Mouse (Mus musculus) left cerebral cortex, adult 9 months (tissue): ENCODE measurements at regions not wholly inside any gene's neighbourhood (a gene's known extent, or its start where the extent isn't known, plus 50 kb on each side); places are given as distances from the start of the nearest gene placed in this dataset.
A peak's percentile ranks its signal among the peaks of the same experiment; 100 is the strongest.
"Not testable (repeated sequence)": the region's sequence is repeated elsewhere in the genome, so short reads cannot be mapped to it uniquely, and the experiment has no call there.

ENCODE experiments used
- DNase-seq, 2 experiments: peaks; one replicate each; pipeline ENCODE4 v3.0.0; 2022; ENCODE audit warnings: low spot score in 2 of 2

- no peak for DNase-seq
Observed at GRCm38 (mm10) chr16:76958597-76959392, 54.7 kb upstream of the Usp25 start.

GRCm38 (mm10) chr16:76957491-76957890, 56.0 kb upstream of the Usp25 start:
- no peak for DNase-seq

GRCm38 (mm10) chr16:76957090-76957489, 56.4 kb upstream of the Usp25 start:
- no peak for DNase-seq

GRCm38 (mm10) chr16:76950836-76951486, 62.5 kb upstream of the Usp25 start:
- DNase-seq: peak in 1 of 2 experiments; percentile 42

GRCm38 (mm10) chr16:76947011-76947410, 66.5 kb upstream of the Usp25 start:
- DNase-seq: no peak

DNA sequence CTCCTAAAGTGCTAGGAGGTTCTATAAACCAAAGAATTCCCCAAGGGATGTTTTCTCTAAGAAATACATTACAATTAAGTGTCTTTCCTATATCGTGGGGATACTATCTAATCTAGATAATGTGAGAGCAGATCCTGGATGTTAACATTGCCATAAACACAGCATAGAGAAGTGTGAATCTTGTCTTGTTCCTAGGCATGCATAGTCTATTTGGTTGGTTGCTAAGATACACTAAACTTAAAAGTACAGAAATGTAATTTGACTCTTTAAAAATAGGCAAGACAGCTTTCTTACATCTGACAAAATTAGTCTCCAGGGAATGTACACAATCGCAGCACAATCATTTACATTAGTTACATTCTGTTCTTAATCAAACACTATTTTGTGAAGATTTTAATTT, 75.4 kb upstream of the Usp25 start:
- no peak for DNase-seq

DNA sequence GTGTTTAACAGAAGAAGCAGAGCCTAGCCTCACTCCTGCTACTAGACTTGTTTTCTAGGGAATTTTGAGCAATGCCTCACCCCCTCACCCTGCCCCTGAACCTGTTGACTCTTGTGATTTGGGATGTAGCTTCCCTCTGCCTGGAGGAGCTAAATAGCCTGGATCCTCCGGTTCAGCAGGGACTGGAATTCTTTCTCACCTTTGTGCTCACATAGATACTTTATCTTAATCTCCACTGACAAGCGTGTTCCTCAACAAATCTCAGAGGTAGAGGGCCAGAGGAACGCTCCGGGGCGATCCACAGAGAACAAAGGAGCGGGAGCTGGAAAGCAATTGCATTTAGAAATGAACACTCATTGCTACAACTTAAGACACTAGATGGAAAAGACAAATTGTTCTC, 85.6 kb upstream of the Usp25 start:
- no peak for DNase-seq

GRCm38 (mm10) chr16:76920137-76920536, 93.4 kb upstream of the Usp25 start:
- DNase-seq: not testable (repeated sequence)

GRCm38 (mm10) chr16:76918598-76918997, 94.9 kb upstream of the Usp25 start:
- no peak for DNase-seq

DNA sequence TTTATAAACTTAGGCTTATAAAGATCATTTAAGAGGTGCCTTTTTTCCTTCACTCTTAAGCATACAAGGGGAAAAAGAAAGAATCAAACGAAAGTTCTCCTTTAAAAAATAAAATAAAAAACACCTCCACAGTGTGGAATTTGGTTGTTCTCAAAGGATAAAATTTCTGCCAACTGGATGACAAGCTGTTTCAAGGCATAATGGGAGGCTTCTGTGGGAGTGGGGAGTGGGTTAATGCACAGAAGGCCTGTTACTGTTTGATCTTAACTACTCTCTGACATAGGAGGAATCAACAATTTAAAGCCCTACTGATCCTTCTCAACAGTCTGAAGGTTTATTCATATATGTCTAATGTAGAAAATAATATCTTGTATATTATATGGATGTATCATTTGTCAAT, 99.2 kb upstream of the Usp25 start:
- no peak for DNase-seq

GRCm38 (mm10) chr16:76905205-76905996, 108.1 kb upstream of the Usp25 start:
- no peak for DNase-seq

DNA sequence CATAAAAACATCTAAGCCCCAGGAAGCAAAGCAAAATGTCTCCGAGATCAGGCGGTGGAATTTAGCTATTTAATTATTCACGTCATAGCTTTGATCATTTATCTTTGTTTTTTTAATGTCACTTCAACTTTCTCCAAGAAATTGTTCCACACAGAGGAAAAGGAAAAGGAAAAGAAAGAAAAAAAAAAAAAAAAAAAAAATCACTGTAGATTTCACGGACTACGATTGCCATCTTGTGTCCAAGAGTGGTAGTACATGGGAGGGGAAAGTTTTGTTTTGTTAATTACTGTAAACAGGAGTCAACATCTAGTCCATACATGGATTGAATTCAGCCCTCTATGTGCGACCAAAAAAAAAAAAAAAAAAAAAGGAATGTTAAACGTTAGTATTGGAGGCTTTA, 114.4 kb upstream of the Usp25 start:
- peak in 1 of 2 experiments; percentile 18 for DNase-seq

- DNase-seq: no peak
Observed at GRCm38 (mm10) chr16:76896305-76896704, 117.2 kb upstream of the Usp25 start.

DNA sequence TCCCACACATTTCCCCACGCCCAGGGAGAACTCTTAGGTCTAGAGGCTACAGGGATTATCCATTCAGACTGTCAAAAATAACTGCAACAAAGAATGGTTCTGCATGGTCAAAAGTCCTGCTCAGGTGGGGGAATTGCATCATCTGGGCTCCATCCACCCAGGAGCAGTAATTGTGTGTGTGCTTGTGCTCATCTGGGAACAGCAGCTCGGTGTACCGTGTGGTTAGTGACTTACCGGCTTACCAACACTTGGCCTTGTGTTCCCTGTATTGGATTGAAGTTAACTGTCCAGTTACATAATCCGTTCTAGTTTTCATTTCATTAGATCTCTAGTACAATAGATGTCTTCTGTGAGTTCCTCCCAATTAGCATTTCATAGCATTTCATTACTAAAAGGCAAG, 117.7 kb upstream of the Usp25 start:
- no peak for DNase-seq

GRCm38 (mm10) chr16:76878576-76878975, 134.9 kb upstream of the Usp25 start:
- DNase-seq: no peak

DNA sequence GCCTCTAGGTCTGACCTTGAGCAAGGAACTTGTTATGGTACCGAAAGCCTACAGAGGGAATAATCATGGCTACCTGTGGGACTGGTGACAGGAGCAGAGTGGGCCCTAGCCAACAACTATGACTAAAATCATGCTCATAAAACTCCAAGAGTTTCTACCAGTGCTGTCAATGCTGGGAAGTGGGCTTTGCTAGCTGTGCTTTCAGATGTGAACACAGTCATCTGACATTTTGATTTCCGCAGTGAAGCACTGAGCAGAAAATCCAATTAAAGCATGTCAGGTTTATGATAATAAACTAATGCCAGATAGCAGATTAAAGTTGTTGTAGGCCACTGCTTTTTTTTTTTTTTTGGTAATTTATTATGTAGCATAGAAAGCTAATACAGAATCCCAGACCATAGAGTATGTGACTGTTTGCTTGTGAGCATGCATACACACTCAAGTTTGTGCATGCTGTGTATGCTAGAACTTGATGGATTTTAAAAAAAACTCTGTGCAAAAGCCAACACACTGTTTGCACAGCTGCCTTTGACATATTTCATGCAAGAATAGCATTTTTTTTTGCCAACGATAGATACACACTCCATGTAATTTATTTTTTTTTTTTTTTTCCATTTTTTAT, 138.0 kb upstream of the Usp25 start:
- no peak for DNase-seq

GRCm38 (mm10) chr16:76866465-76866802, 147.1 kb upstream of the Usp25 start:
- no peak for DNase-seq

DNA sequence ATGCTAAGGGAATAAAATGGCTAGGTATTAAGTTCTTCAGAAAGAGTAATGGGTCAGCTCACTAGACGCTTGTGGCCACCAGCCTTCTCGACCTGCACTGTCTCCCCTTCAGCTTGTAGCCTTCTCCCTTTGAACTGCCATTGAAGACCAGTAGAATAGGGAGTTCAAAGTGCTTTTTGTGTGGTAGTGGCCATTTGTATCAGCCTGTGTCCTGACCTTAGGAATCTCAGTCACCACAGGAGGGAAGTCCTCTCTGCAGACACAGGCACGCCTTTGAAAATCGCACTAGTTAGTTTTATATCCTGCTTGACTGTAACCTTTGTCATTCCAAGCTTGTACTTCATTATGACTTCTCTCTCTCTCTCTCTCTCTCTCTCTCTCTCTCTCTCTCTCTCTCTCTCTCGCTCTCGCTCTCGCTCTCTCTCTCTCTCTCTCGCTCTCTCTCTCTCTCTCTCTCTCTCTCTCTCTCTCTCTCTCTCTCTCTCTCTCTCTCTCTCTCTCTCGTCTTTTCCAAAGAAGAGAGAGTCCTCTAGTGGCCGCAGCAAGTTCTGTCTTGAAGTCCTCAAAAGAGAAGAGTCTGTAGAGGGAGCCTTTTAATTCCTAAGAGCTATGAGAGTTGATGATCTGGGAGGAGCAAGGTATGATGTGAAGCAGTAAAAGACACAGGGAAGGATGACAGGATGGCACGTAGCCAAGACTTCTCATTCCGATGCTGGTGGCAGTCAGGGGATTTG, 147.6 kb upstream of the Usp25 start:
- peak; percentile 19 to 68 for DNase-seq

GRCm38 (mm10) chr16:76864392-76864791, 149.1 kb upstream of the Usp25 start:
- no peak for DNase-seq

GRCm38 (mm10) chr16:76855797-76856196, 157.7 kb upstream of the Usp25 start:
- DNase-seq: no peak

GRCm38 (mm10) chr16:76851396-76851795, 162.1 kb upstream of the Usp25 start:
- DNase-seq: no peak

DNA sequence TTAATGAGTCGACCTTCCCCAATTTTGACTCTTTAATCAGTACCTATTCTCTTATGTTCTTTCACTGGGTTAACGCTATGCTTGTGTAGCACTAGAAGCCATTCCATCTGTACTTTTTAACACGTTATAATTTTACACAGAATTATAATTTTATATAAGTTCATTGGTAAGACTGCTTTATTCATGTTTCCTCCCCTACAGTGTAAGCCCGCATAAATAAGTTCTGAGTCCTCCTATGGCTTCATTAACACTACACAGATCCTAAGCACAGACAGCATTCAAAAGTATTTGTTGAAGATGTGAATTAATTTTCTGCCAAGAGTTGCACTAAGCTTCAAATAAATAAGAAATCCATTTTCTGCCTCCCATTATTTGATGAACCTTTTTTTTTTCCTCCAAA, 176.1 kb upstream of the Usp25 start:
- DNase-seq: no peak
